Mouse (Mus musculus) MEL (cell line): ENCODE data around the gene 1700020N01Rik. TPM values are rescaled to one million over a fixed set of nuclear protein-coding genes. Genes with fewer than 3 reads are reported as not detected.

Experiments used
- DNase-seq: peaks from one replicate; pipeline ENCODE4 v3.0.0; 2011; ENCODE audit warnings: low read depth, low spot score
- H3K27ac ChIP-seq: 2 replicates; pipeline ENCODE4 v1.5.1; 2012; ENCODE audit warnings: low read depth, mild to moderate bottlenecking, control low read depth, low read length, moderate library complexity; ENCODE audit not compliant: control insufficient read depth
- H3K27me3 ChIP-seq, 2 experiments: fragments of 150-350 bp in 1 of 2; sonication (generic) in 1 of 2; 2 replicates each; pipeline ENCODE4 v1.6.1; 2012; ENCODE audit warnings: low read length in 2 of 2, mild to moderate bottlenecking in 2 of 2, improper control_type of control experiment in 1 of 2, moderate library complexity in 1 of 2; ENCODE audit not compliant: insufficient read depth in 2 of 2, control insufficient read depth in 1 of 2
- H3K36me3 ChIP-seq, 2 experiments: 2 replicates each; pipeline ENCODE4 v1.6.1; 2012 to 2014; ENCODE audit warnings: low read length in 2 of 2, improper control_type of control experiment in 1 of 2, inconsistent platforms in 1 of 2, mild to moderate bottlenecking in 1 of 2; ENCODE audit not compliant: insufficient read depth in 2 of 2, control insufficient read depth in 1 of 2
- H3K4me1 ChIP-seq, 2 experiments: fragments of 150-350 bp in 1 of 2; sonication (generic) in 1 of 2; 2 replicates each; pipeline ENCODE4 v1.6.1; 2012; ENCODE audit warnings: low read length in 2 of 2, improper control_type of control experiment in 1 of 2, mild to moderate bottlenecking in 1 of 2; ENCODE audit not compliant: insufficient read depth in 2 of 2, control insufficient read depth in 1 of 2
- H3K4me3 ChIP-seq, 2 experiments: fragments of 150-350 bp in 1 of 2; sonication (generic) in 1 of 2; 2 replicates each; pipeline ENCODE4 v1.5.1; 2012; ENCODE audit warnings: low read depth in 2 of 2, low read length in 2 of 2, mild to moderate bottlenecking in 2 of 2, moderate library complexity in 2 of 2, control low read depth in 1 of 2, improper control_type of control experiment in 1 of 2; ENCODE audit not compliant: control insufficient read depth in 1 of 2, insufficient read depth in 1 of 2
- H3K79me2 ChIP-seq: 2 replicates; pipeline ENCODE4 v1.6.1; 2012; ENCODE audit warnings: mild to moderate bottlenecking, low read length, moderate library complexity; ENCODE audit not compliant: control insufficient read depth, poor library complexity, insufficient read depth
- H3K9ac ChIP-seq: 2 replicates; pipeline ENCODE4 v1.6.1; 2012; ENCODE audit warnings: low read depth, mild to moderate bottlenecking, control low read depth, low read length, moderate library complexity; ENCODE audit not compliant: control insufficient read depth, poor library complexity, severe bottlenecking
- H3K9me3 ChIP-seq: fragments of 150-350 bp; sonication (generic); replicated peaks from 2 replicates; pipeline ENCODE4 v1.6.1; 2012; ENCODE audit warnings: mild to moderate bottlenecking, low read length, improper control_type of control experiment, moderate library complexity; ENCODE audit not compliant: insufficient read depth
- CHD1 ChIP-seq: IDR thresholded peaks from 2 replicates; pipeline ENCODE4 v1.6.1; 2012; ENCODE audit warnings: low read depth, mild to moderate bottlenecking, inconsistent platforms, low read length, improper control_type of control experiment
- E2F4 ChIP-seq: IDR thresholded peaks from 2 replicates; pipeline ENCODE4 v1.6.1; 2011; ENCODE audit warnings: low read depth, low read length, improper control_type of control experiment, borderline replicate concordance
- EP300 ChIP-seq, 2 experiments: IDR thresholded peaks; 2 replicates each; pipeline ENCODE4 v1.6.1; 2011; ENCODE audit warnings: improper control_type of control experiment in 2 of 2, low read length in 2 of 2, low read depth in 1 of 2, mild to moderate bottlenecking in 1 of 2
- ETS1 ChIP-seq: IDR thresholded peaks from 2 replicates; pipeline ENCODE4 v1.6.1; 2012; ENCODE audit warnings: low read depth, mild to moderate bottlenecking, inconsistent platforms, low read length, improper control_type of control experiment, moderate library complexity
- GABPA ChIP-seq: IDR thresholded peaks from 2 replicates; pipeline ENCODE4 v1.6.1; 2012; ENCODE audit warnings: low read depth, mild to moderate bottlenecking, inconsistent platforms, low read length, improper control_type of control experiment, moderate library complexity
- GATA1 ChIP-seq: IDR thresholded peaks from 2 replicates; pipeline ENCODE4 v1.6.1; 2011; ENCODE audit warnings: low read depth, low read length, improper control_type of control experiment
- JUND ChIP-seq: IDR thresholded peaks from 2 replicates; pipeline ENCODE4 v1.6.1; 2011; ENCODE audit warnings: low read depth, mild to moderate bottlenecking, improper control_type of control experiment, low read length
- KAT2A ChIP-seq: conservative IDR thresholded peaks from 2 replicates; pipeline ENCODE4 v1.6.1; 2012; ENCODE audit warnings: low read depth, low read length, improper control_type of control experiment, inconsistent platforms
- MAFK ChIP-seq: IDR thresholded peaks from 2 replicates; pipeline ENCODE4 v1.6.1; 2011; ENCODE audit warnings: low read depth, mild to moderate bottlenecking, low read length, improper control_type of control experiment, borderline replicate concordance
- MAZ ChIP-seq: IDR thresholded peaks from 2 replicates; pipeline ENCODE4 v1.6.1; 2012; ENCODE audit warnings: low read depth, mild to moderate bottlenecking, inconsistent platforms, low read length, improper control_type of control experiment
- MEF2A ChIP-seq: IDR thresholded peaks from 2 replicates; pipeline ENCODE4 v1.6.1; 2014; ENCODE audit warnings: low read depth, mild to moderate bottlenecking, inconsistent platforms, low read length, improper control_type of control experiment; ENCODE audit not compliant: poor library complexity, insufficient replicate concordance, severe bottlenecking; ENCODE audit errors: extremely low read depth
- MYC ChIP-seq: IDR thresholded peaks from 2 replicates; pipeline ENCODE4 v1.6.1; 2011; ENCODE audit warnings: low read depth, mild to moderate bottlenecking, low read length, improper control_type of control experiment, moderate library complexity
- NELFE ChIP-seq: IDR thresholded peaks from 2 replicates; pipeline ENCODE4 v1.6.1; 2011; ENCODE audit warnings: low read depth, low read length, improper control_type of control experiment
- POLR2A ChIP-seq, 2 experiments: IDR thresholded peaks; 2 replicates each; pipeline ENCODE4 v1.6.1; 2011 to 2012; ENCODE audit warnings: low read length in 2 of 2, mild to moderate bottlenecking in 2 of 2, control low read depth in 1 of 2, improper control_type of control experiment in 1 of 2, low read depth in 1 of 2, moderate library complexity in 1 of 2; ENCODE audit not compliant: control insufficient read depth in 1 of 2, insufficient read depth in 1 of 2, poor library complexity in 1 of 2
- RCOR1 ChIP-seq: IDR thresholded peaks from 2 replicates; pipeline ENCODE4 v1.6.1; 2012; ENCODE audit warnings: low read depth, mild to moderate bottlenecking, inconsistent platforms, low read length, improper control_type of control experiment
- TAL1 ChIP-seq: IDR thresholded peaks from 2 replicates; pipeline ENCODE4 v1.6.1; 2012; ENCODE audit warnings: mild to moderate bottlenecking, inconsistent platforms, low read length, moderate library complexity, mixed read lengths
- TCF12 ChIP-seq: IDR thresholded peaks from 2 replicates; pipeline ENCODE4 v1.6.1; 2014; ENCODE audit warnings: low read depth, mild to moderate bottlenecking, inconsistent platforms, low read length, improper control_type of control experiment, moderate library complexity
- USF1 ChIP-seq: IDR thresholded peaks from 2 replicates; pipeline ENCODE4 v1.6.1; 2014; ENCODE audit warnings: low read depth, mild to moderate bottlenecking, inconsistent platforms, low read length, improper control_type of control experiment, moderate library complexity
- USF2 ChIP-seq, 2 experiments: IDR thresholded peaks; 2 replicates each; pipeline ENCODE4 v1.6.1; 2011 to 2012; ENCODE audit warnings: improper control_type of control experiment in 2 of 2, low read length in 2 of 2, borderline replicate concordance in 1 of 2, inconsistent platforms in 1 of 2, low read depth in 1 of 2, mild to moderate bottlenecking in 1 of 2; ENCODE audit not compliant: insufficient read depth in 1 of 2
- ZMIZ1 ChIP-seq: IDR thresholded peaks from 2 replicates; pipeline ENCODE4 v1.6.1; 2012; ENCODE audit warnings: low read depth, mild to moderate bottlenecking, inconsistent platforms, low read length, improper control_type of control experiment, moderate library complexity
- ZNF384 ChIP-seq: IDR thresholded peaks from 2 replicates; pipeline ENCODE4 v1.6.1; 2012; ENCODE audit warnings: low read depth, mild to moderate bottlenecking, inconsistent platforms, low read length, improper control_type of control experiment
- polyA plus RNA-seq, 2 experiments: library from polyadenylated mRNA; stranded (reverse) in 1 of 2; unstranded in 1 of 2; fragments of >175 nt in 1 of 2; fragments of >200 nt in 1 of 2; gene quantifications; 2 replicates each; pipeline versions ENCODE4 v1.2.1 to v1.2.4; 2012; ENCODE audit warnings: low replicate concordance in 2 of 2, low read depth in 1 of 2; ENCODE audit not compliant: insufficient read length in 2 of 2, insufficient read depth in 1 of 2, missing spikeins in 1 of 2
- total RNA-seq: library from RNA; depleted of rRNA; stranded (reverse); fragments of 300-350 nt; gene quantifications from 2 replicates; pipeline ENCODE4 v1.2.3, GENCODE M21; 2012

1700020N01Rik gene
- total and polyA plus RNA-seq, 3 experiments: 0.60 TPM; not detected in 2

DNA sequence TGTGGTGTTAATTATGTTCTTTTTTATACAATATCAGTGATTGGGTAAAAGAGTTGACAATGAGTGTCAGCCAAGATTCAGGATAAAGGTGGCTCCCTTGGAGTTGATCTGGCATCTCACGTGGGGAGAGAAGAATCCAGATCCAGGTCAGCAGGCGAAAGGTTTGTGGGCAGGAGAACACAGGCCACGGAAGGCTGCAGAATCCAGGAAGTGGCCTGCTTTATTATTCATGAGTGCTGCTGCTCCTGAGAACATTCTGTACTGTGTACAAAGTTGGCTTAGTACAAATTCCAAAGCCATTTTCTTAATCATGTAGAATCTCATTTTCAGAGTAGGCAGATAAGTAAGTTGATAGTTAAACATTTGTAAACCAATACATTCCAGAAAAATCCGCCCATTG, 19.2 kb upstream of the 1700020N01Rik start:
- H3K9me3 ChIP-seq: no peaks in the 10 kb centered on the region
- peaks cover 2 to 3% of the 10 kb centered on the region in 2 experiments; a peak in 3 of 4 replicates for H3K27me3 ChIP-seq
- H3K4me1 ChIP-seq: no peaks in the 10 kb centered on the region
- no peak overlapping the region for H3K4me3 ChIP-seq
- no peaks in the 10 kb centered on the region for H3K79me2 ChIP-seq
- H3K27ac ChIP-seq: no peak overlapping the region
- no peak for DNase-seq
- H3K36me3 ChIP-seq: no peaks in the 10 kb centered on the region
- TF ChIP-seq NELFE (no peak), JUND (no peak), RCOR1 (no peak), ZNF384 (no peak), CHD1 (no peak), MAFK (no peak)
- H3K9ac ChIP-seq: no peak overlapping the region

DNA sequence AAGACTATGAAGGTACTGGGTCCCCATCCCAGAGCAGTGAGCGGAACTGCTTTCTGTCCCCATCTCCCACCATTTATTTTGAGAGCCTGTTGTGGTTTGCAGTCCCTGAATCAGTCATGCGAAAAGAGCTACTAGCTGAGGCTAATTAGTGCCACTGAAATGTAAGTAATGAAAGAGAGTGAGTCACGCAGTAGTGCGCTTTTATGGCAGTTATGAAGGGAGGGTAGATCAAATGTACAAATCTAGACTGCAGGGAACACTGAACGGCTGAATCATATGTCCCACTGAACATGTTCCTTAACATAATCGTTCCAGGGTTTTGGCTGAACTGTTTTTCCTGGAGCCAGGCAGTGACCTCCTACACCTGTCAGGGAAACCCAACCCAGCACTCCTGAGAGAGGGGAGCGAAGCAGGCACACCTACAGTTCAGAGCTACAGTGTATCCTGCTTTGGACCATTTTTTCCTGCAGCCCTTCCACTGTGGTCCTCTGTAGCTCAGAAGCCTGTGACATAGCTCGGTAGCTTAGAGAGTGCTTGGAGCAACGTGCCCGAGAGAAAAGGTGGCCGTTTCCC, 17.1 kb upstream of the 1700020N01Rik start:
- no peaks in the 10 kb centered on the region for H3K9me3 ChIP-seq
- H3K36me3 ChIP-seq: no peaks in the 10 kb centered on the region
- H3K4me1 ChIP-seq: no peaks in the 10 kb centered on the region
- H3K4me3 ChIP-seq: no peak overlapping the region
- TF ChIP-seq USF2 (IDR thresholded peaks at IDR 0.05; ENCODE audit: borderline replicate concordance in 1 of 2, insufficient read depth in 1 of 2, low read depth in 1 of 2, low read length in 2 of 2): no peak
- no peak for TF ChIP-seq POLR2A (IDR thresholded peaks at IDR 0.05; ENCODE audit: control insufficient read depth in 1 of 2, insufficient read depth in 1 of 2, low read depth in 1 of 2, low read length in 2 of 2, poor library complexity in 1 of 2)
- TF ChIP-seq MAZ: no peak
- no peak for TF ChIP-seq MYC
- no peak for TF ChIP-seq KAT2A
- no peak for TF ChIP-seq JUND
- TF ChIP-seq ZMIZ1: no peak
- no peak for TF ChIP-seq GABPA
- TF ChIP-seq ETS1: no peak
- no peak for TF ChIP-seq TCF12
- no peak for TF ChIP-seq CHD1
- no peak for TF ChIP-seq MEF2A
- TF ChIP-seq GATA1: no peak
- TF ChIP-seq MAFK: no peak
- TF ChIP-seq USF1: no peak
- no peak for TF ChIP-seq TAL1
- TF ChIP-seq E2F4: no peak
- TF ChIP-seq EP300 (IDR thresholded peaks at IDR 0.05; ENCODE audit: low read depth in 1 of 2, low read length in 2 of 2): no peak
- H3K27me3 ChIP-seq: peaks cover 2 to 5% of the 10 kb centered on the region in 2 experiments; a peak in 3 of 4 replicates
- DNase-seq: no peak
- H3K9ac ChIP-seq: no peak overlapping the region
- H3K27ac ChIP-seq: no peak overlapping the region
- H3K79me2 ChIP-seq: no peaks in the 10 kb centered on the region
